Mouse (Mus musculus) megakaryocyte, embryonic 14.5 days (primary cell): ENCODE results near the gene Hamp.

Source experiments
- FLI1 ChIP-seq: IDR thresholded peaks from 2 replicates; pipeline ENCODE4 v1.6.1; 2012; ENCODE audit warnings: low read length, inconsistent platforms, mixed read lengths
- GATA1 ChIP-seq: IDR thresholded peaks from 3 replicates; pipeline ENCODE4 v1.6.1; 2012; ENCODE audit warnings: mixed read lengths, low read length, inconsistent platforms, borderline replicate concordance

- no peak for TF ChIP-seq GATA1
- no peak for TF ChIP-seq FLI1
Observed at GRCm38 (mm10) chr7:30969174-30969573, 25.3 kb upstream of the Hamp start.
